Mouse (Mus musculus): ENCODE data around the gene Pde4d.

Pde4d gene

GRCm38 (mm10) chr13:109568638-109569468 is 1119.1 kb downstream of the Pde4d start:
- no peak for DNase-seq (ENCODE audit: low spot score)

GRCm38 (mm10) chr13:109569491-109569890 is 1119.7 kb downstream of the Pde4d start:
- no peak for DNase-seq (ENCODE audit: low spot score)

GRCm38 (mm10) chr13:109576725-109577124 is 1127.0 kb downstream of the Pde4d start:
- DNase-seq (ENCODE audit: low spot score), result no peak

GRCm38 (mm10) chr13:109577454-109577853 is 1127.7 kb downstream of the Pde4d start:
- DNase-seq (ENCODE audit: low spot score), result no peak

GRCm38 (mm10) chr13:109577901-109578300 is 1128.2 kb downstream of the Pde4d start:
- DNase-seq (ENCODE audit: low spot score), result no peak

GRCm38 (mm10) chr13:109581284-109582070 is 1131.7 kb downstream of the Pde4d start:
- no peak for DNase-seq (ENCODE audit: low spot score)

- DNase-seq (ENCODE audit: low spot score), result no peak
Measured at GRCm38 (mm10) chr13:109590048-109590447, 1140.3 kb downstream of the Pde4d start.

- DNase-seq (ENCODE audit: low spot score), result no peak
Measured at GRCm38 (mm10) chr13:109592192-109592797, 1142.5 kb downstream of the Pde4d start.

GRCm38 (mm10) chr13:109599711-109600110 is 1150.0 kb downstream of the Pde4d start:
- DNase-seq (ENCODE audit: low spot score), result no peak

- DNase-seq (ENCODE audit: low spot score), result no peak
Measured at GRCm38 (mm10) chr13:109604017-109604416, 1154.3 kb downstream of the Pde4d start.

GRCm38 (mm10) chr13:109605140-109605539 is 1155.4 kb downstream of the Pde4d start:
- no peak for DNase-seq (ENCODE audit: low spot score)

- DNase-seq (ENCODE audit: low spot score), result no peak
Measured at GRCm38 (mm10) chr13:109609106-109609804, 1159.5 kb downstream of the Pde4d start.

- peak; percentile 53 for DNase-seq (ENCODE audit: low spot score)
Measured at GRCm38 (mm10) chr13:109609805-109610187, 1160.0 kb downstream of the Pde4d start.

- DNase-seq (ENCODE audit: low spot score), result no peak
Measured at GRCm38 (mm10) chr13:109610772-109611171, 1161.0 kb downstream of the Pde4d start.

GRCm38 (mm10) chr13:109615213-109615784 is 1165.6 kb downstream of the Pde4d start:
- DNase-seq (ENCODE audit: low spot score), result no peak

GRCm38 (mm10) chr13:109615785-109616281 is 1166.1 kb downstream of the Pde4d start:
- peak; percentile 21 for DNase-seq (ENCODE audit: low spot score)

- DNase-seq (ENCODE audit: low spot score), result no peak
Measured at GRCm38 (mm10) chr13:109619158-109619657, 1169.5 kb downstream of the Pde4d start.

GRCm38 (mm10) chr13:109622207-109622606 is 1172.5 kb downstream of the Pde4d start:
- no peak for DNase-seq (ENCODE audit: low spot score)

GRCm38 (mm10) chr13:109623201-109623600 is 1173.5 kb downstream of the Pde4d start:
- DNase-seq (ENCODE audit: low spot score), result no peak

GRCm38 (mm10) chr13:109624772-109625349 is 1175.1 kb downstream of the Pde4d start:
- DNase-seq (ENCODE audit: low spot score), result no peak

Measured in left cerebral cortex, adult 11 months (tissue).